Mouse (Mus musculus) frontal cortex, postnatal 14 days (tissue): ENCODE measurements at regions not wholly inside any gene's neighbourhood (a gene's known extent, or its start where the extent isn't known, plus 50 kb on each side); places are given as distances from the start of the nearest gene placed in this dataset.
A peak's percentile ranks its signal among the peaks of the same experiment; 100 is the strongest.

ENCODE experiments used
- DNase-seq, 2 experiments: peaks; one replicate each; pipeline ENCODE4 v3.0.0; 2022; ENCODE audit warnings: low spot score in 2 of 2

DNA sequence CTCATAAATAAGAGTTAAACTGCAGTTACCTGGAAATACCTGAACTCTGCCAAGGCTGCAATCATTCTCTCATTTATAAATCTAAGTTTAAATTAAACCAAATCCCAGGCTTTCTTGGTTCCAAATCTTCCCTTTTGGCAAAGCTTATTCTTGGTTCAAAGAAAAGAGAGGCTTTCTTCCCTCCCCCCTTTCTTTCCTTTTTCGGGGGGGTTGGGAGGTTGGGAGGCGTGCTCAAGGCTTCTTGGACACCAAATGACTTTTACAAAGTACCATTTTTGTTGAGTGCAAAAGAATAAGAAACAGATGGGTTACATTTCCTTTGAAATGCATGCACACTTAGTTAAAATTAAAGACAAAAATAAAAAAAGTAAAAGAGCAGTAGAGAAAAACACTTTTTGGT, 105.4 kb upstream of the Mroh9 start:
- DNase-seq, result no peak

DNA sequence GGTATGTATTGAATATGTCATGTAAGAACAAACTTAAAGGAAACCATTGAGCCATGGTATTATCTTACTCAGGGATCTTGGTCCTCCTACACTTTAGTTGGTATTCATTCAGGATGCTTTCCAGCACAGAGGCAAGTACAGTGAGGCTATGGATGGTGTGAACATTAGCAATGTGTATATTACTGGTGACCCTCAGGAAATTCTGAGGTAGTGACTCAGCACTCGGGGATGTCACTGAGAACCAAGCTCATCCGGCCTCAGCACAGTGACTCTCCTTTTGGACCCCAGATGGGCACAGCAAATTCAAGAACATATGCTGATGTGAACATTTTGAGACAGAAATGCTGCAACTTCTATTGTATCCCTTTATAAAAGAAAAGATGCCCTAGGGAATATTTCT, 96.4 kb upstream of the Mroh9 start:
- DNase-seq, result no peak

DNA sequence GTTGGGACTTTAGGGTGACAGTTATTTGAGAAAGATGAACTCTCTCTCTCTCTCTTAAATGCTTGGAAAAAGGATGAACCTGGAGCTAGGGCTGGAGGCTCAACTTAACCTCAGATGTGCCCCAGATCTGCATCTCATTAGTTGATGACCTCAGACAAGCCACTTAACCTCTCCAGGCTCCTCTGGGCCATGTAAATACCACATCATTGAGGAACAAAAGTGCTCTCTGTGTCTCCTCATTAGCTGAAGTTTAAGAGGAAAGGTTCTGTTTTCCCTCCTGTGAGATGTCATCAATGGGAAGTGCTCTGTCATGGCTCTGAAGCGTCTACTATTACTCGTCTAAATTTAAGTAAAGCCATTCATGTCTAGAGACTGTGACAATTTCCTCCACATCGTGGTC, 91.5 kb upstream of the Mroh9 start:
- no peak for DNase-seq

DNA sequence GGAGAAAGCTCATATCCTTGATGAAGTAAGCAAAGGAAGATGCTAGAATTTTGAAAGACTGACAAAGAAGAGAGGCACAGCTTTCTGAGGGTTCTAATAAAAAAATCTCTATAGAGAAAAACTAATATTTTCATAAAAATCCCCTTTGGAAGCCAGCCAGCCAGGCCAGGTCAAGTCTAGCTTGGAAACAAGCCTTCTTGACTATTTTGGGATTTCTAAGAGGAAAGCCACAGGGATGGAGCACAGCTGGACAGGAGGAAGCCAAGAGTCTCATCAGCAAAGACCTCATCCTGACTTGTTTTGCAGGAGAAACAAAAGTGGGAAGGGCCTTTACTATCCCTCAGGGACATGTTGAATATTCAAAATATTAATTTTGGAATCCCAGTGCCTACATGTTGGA, 81.6 kb upstream of the Mroh9 start:
- DNase-seq, result no peak

DNA sequence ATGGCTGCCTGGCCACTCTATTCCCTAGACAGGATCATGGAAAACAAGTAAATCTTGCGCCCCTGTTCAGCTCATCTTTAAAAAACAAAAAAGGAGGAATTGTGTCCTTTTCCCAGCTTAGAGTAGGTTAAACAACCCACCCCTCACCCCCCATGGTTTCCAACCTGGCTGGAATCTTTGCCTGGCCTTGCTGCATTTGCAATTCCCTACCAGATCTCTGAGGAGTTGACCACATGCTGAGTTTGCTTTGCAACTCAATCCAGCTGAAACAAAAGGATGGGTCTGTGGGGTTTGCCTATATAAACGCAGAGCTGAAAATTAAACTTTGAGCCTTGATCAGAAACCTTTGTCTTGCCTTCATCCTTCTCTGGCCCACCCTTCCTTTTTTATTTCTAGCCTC, 78.2 kb upstream of the Mroh9 start:
- DNase-seq, result no peak

DNA sequence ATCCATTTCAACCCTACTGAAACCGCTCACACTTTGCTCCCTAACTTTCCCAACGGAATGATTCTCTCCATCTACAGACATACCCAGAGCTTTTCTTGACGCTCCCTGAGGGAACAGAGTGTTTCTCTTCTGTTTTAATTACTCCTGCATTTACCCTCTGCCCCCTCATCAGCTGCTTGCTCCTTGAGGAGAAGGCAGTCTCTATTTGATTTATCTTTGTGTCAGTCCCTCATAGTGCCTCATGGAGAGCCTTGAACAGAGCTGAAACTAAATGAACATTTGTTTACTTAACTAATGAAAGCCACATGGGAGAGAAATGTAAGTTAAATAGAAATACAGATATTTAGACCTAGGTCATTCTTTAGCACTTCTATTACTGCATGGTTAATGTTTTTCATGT, 74.4 kb upstream of the Mroh9 start:
- DNase-seq, result no peak

DNA sequence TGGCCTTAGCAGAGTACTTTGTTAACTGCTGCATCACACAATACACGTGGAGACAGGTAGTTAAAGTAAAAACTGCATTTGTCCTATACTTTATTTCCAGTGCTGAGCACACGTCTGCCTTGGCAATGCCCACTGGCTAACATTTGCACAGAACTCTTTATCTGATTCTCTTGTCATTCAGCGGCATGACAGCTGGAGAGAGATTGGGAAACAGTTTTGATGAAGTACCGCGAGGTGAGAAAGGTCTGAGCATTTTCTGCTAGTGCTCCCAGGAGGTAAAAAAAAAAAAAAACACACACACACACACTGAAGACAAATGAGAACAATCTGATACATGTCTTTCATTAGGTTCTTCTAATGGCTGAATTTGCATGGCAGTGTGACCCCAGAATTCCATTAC, 73.0 kb upstream of the Mroh9 start:
- no peak for DNase-seq

DNA sequence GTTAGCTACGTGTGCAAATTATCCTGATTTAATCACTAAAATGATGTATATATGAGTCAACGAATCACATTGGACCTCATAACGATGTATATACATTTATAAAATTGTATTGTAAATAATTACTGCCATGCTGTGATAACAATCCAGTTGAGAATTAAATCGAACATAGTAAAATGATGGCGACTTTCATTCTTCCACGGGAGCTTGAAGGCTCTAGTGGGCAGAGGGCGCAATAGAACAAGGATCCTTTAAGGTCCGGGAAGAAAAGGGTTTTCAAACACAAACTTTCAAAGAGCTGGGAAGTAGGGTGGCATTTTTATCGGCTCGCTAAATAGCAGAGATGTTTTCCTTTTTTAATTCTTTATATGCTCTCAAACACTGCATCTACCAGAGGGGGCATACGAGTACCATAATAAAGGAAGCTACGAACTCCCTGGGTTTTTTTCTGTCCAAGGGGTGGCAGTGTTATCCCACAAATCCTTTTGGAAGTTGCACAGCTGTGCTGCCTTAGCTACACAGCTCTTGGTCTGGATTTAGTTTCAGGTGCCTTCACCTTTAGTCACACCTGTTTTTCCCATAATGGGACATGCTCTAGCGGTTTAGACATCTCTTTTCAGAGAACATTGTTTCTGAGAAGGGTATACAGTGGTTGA, 64.9 kb upstream of the Mroh9 start:
- peak; percentile 23 to 59 for DNase-seq

DNA sequence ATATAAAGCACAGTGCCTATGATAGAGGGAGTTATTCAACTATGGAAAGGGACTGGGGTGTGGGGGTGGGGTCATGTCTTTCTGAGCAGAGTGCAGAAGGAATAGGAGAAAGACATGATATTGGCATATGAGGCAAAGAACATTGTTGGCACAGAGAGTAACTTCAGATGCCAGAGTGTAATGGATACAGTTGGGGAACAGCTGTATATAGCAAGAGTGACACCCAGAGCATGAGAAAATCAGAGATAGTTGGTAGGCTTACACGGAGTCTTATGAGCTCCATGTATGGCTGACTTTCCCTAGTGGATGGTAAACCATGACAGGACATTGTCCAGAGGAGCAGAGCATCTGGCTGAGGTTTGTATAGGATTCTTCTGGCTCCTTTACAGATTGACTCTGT, 61.2 kb upstream of the Mroh9 start:
- no peak for DNase-seq

DNA sequence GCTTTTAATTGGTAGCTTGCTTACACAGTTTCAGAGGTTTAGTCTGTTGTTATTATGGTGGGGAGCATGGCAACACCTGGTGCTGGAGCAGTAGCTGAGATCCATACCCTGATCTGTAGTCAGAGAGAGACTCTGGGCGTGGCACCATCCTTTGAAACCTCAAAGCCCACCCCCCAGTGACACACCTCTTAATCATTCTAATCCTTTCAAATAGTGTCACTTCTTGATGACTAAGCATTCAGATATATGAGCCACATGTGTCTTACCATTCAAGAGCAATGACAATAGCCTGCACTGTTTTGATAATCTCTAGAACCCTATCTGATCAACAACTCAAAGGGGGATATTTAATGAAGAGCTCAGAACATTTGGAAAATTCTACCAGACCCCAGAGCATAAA, 57.6 kb upstream of the Mroh9 start:
- DNase-seq, result no peak

DNA sequence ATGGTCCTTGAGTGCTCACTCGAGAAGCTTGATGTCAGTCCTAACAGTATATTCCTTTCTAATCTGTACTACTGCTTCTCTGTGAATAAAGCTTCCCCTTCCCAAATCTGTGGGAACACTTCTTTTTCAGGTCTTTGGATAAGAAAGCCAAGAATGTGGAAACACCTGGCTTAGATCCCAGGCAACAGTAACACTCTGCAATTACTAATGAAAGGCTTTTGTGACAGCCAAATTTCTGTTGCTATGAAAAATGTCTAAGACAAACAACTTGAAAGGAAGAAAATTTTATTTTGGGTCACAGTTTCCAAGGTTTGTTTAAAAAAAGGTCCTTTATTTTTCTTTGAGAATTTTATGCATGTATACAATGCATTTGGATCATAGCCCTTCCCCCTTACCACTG, 56.0 kb upstream of the Mroh9 start:
- DNase-seq, result no peak

DNA sequence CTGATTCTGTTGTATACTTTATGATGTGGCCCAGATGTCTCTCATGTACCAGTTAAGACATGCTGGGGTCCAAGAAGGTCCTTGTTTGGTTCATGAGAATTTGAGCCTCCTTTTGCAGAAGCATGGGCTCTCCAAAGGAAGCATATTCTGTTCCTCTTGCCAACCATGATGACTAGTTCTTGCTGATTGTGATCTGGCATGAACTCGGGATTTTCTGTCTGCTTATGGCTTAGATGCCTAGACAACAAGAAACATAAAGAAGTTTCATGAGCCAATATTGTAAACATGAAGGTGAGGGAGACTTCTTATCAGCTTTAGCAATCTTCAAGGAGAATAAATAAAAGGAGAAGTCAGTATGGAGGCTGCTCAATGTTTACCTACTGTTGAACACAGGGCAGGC, 52.7 kb upstream of the Mroh9 start:
- no peak for DNase-seq
